Mouse (Mus musculus) limb, embryonic 13.5 days (tissue): ENCODE data around the gene Diras2. TPM values are rescaled to one million over a fixed set of nuclear protein-coding genes. Genes with fewer than 3 reads are reported as not detected.
"Not testable (repeated sequence)": the region's sequence is repeated elsewhere in the genome, so short reads cannot be mapped to it uniquely, and the experiment has no call there.

Experiments used
- ATAC-seq: fragments of 200-750 bp; cut with Nextera tagmentation; 2 replicates; pipeline ENCODE4 v1.8.0; 2017; ENCODE audit warnings: low read depth, moderate number of reproducible peaks, moderate TSS enrichment; ENCODE audit not compliant: low FRiP score
- H3K27ac ChIP-seq: fragments of 300-500 bp; sonication (generic); 2 replicates; pipeline ENCODE4 v1.5.1; 2015; ENCODE audit warnings: inconsistent platforms, mild to moderate bottlenecking, moderate library complexity
- H3K27me3 ChIP-seq: fragments of 300-500 bp; sonication (generic); 2 replicates; pipeline ENCODE4 v1.6.1; 2015; ENCODE audit warnings: mild to moderate bottlenecking, inconsistent platforms
- H3K36me3 ChIP-seq: fragments of 300-500 bp; sonication (generic); 2 replicates; pipeline ENCODE4 v1.6.1; 2015; ENCODE audit warnings: inconsistent platforms, mild to moderate bottlenecking, moderate library complexity
- H3K4me1 ChIP-seq: fragments of 300-500 bp; sonication (generic); 2 replicates; pipeline ENCODE4 v1.6.1; 2015; ENCODE audit warnings: inconsistent platforms
- H3K4me2 ChIP-seq: fragments of 300-500 bp; sonication (generic); replicated peaks from 2 replicates; pipeline ENCODE4 v1.6.1; 2015; ENCODE audit warnings: inconsistent platforms, mild to moderate bottlenecking, moderate library complexity
- H3K4me3 ChIP-seq: fragments of 300-500 bp; sonication (generic); 2 replicates; pipeline ENCODE4 v1.5.1; 2015; ENCODE audit warnings: moderate library complexity, mild to moderate bottlenecking, inconsistent platforms
- H3K9ac ChIP-seq: fragments of 300-500 bp; sonication (generic); 2 replicates; pipeline ENCODE4 v1.6.1; 2015; ENCODE audit warnings: mild to moderate bottlenecking, inconsistent platforms
- H3K9me3 ChIP-seq: fragments of 300-500 bp; sonication (generic); 2 replicates; pipeline ENCODE4 v1.6.1; 2016; ENCODE audit warnings: inconsistent platforms
- WGBS: fragments of 180-500 bp; shearing (Covaris S2); methylation state at CpG from one replicate; pipeline ENCODE4 v1.1.7; 2015; 5-methylcytosine and 5-hydroxymethylcytosine counted together
- polyA plus RNA-seq: library from polyadenylated mRNA; unstranded; fragments of >200 nt; fragmentation: Nextera tagmentation; extraction: Ambion mirVana; gene quantifications from 2 replicates; pipeline ENCODE4 v1.2.1, GENCODE M21; 2015

Diras2 gene
- polyA plus RNA-seq, 1 experiment from 2014 or later = 0.29 TPM

DNA sequence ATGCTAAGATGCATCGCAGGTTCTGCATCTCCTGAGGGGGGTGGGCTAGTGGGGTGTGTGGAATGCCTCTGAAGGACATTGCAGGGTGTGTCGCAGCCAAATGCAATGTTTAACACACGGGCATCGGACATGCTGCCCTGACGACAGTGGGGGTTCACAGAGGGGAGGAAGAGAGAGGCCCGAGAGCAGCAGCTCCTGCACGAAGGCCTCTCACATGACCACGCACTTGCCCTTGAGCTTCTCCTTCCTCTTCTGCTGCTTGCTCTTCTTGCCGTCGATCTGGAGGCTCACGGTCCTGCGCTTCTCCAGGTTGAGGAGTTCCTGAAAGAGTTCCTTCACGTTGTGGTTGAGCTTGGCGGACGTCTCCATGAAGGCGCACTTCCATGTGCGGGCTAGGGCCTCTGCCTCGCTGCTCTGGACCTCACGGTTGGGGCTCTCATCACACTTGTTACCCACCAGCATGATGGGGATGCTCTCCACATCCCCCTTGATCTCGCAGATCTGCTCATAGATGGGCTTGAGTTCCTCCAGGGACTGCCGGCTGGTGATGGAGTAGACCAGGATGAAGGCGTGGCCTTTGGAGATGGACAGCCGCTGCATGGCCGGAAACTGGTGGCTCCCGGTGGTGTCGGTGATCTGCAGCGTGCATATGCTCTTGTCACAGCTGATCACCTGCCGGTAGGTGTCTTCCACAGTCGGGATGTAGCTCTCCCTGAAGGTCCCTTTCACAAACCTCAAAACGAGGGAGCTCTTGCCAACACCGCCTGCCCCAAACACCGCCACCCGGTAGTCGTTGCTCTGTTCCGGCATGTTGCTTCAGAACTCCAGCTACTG lies 23.4 kb downstream of the Diras2 start:
- Histone ChIP-seq H3K27me3 (no peaks in the 10 kb centered on the region), H3K9ac (no peak overlapping the region), H3K9me3 (no peaks in the 10 kb centered on the region), H3K27ac (no peak overlapping the region), H3K4me1 (no peaks in the 10 kb centered on the region), H3K4me3 (no peak overlapping the region), H3K36me3 (no peaks in the 10 kb centered on the region), H3K4me2 (no peak overlapping the region)
- 93% methylated on average over 35 of the region's 35 CpGs for WGBS
- ATAC-seq = no peak

DNA sequence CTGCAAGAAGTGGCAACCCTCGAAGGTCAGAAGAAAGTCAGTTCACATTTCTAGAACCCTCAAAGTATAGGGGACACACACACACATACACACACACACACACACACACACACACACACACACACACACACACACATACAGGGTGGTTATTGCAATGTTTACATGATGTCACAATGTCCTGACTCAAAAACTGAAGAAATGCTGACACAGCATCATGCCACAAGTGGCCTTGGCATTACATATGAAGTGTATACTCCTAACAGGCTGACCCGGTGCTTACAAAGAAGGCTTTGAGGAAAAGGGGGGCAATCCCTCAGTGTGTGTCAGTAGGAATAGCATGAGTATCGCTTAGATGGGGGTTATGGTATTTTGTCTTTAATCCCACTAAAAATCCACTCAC lies 24.3 kb downstream of the Diras2 start:
- not testable (repeated sequence) for H3K4me2 ChIP-seq, H3K9ac ChIP-seq, H3K36me3 ChIP-seq, H3K9me3 ChIP-seq, ATAC-seq, H3K4me1 ChIP-seq, H3K27me3 ChIP-seq, H3K4me3 ChIP-seq, H3K27ac ChIP-seq
- 70% methylated on average over 3 of the region's 3 CpGs for WGBS

DNA sequence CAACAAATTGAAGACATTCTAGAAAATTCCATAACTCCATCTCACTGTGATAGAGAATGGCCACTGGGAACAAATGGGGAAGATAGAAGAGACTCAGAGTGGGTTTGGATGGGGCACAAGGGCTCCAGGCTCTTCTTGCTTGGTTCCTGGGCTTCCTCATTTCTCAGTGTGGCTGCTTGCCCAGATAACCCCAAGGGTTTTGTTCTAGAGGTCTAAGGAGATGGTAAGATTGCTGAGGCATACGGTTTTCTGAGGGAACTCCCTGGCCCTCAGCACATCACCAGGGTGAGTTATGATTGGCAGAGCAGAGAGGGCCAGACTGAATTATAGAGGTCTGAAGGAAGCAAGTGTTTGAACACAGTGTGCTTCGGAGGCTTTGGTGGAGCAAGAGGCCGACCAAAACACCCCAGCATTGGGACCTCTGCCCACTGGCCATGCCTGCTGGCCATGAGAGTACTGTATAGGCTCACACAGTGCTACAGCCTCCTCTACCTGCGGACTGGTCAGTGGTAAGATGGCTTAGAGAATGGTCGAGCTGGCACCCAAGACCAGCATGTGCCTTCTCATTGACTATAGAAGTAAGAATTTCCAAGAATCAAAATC lies 25.3 kb downstream of the Diras2 start:
- H3K9me3 ChIP-seq, H3K9ac ChIP-seq, ATAC-seq, H3K4me1 ChIP-seq, H3K4me2 ChIP-seq, H3K27ac ChIP-seq, H3K4me3 ChIP-seq, H3K27me3 ChIP-seq, H3K36me3 ChIP-seq: not testable (repeated sequence)
- 85% methylated on average over 5 of the region's 5 CpGs for WGBS

DNA sequence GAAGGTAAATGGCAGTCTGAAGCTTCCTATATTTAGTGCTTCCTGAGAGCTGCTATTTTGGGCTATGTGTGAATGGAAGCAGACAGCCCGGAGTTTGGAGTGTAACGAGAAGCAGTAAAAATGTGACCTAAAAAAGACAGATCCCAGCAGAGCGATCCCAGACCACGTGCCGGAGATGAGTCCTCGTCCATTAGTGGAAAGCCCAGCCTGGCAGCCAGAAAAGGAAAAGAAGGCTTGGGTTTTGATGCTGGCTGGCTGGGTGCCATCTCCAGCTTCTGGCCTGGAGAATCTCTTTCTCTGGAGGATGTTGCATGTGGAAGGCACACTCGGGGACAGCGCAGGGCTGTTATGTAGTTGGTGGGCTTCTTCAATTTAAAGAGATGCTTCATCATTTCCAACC lies 29.4 kb downstream of the Diras2 start:
- Histone ChIP-seq H3K36me3 (no peaks in the 10 kb centered on the region), H3K4me3 (no peak overlapping the region), H3K27me3 (no peaks in the 10 kb centered on the region), H3K4me2 (no peak overlapping the region), H3K27ac (no peak overlapping the region), H3K9me3 (no peaks in the 10 kb centered on the region), H3K9ac (no peak overlapping the region), H3K4me1 (no peaks in the 10 kb centered on the region)
- 57% methylated on average over 8 of the region's 8 CpGs for WGBS
- no peak for ATAC-seq

DNA sequence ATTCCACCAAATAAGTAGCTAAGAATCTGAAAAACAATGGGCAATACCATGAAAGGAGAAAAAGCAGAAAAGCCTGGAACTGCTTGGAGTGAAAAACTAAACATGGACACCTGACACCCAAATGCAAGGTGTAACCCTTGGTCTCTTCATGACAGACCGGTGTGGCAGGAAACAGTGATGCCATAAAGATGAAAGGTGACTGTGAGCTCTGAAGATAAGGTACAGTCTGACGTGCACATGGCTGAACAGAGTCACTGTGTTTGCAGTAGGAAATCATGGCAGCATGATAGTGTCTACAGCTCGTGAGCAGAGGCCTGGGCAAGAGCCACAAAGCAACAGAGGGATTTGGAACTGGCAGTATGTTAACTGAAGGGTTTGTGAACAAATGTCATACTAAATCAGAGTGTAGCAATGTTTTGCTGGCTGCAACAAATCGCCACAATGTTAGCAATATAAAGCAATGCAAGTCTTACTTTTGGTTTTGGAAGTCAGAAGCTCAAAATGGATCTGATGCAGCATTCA lies 34.0 kb downstream of the Diras2 start:
- Histone ChIP-seq H3K36me3 (no peaks in the 10 kb centered on the region), H3K4me2 (no peak overlapping the region), H3K27me3 (no peaks in the 10 kb centered on the region), H3K9me3 (no peaks in the 10 kb centered on the region), H3K27ac (no peak overlapping the region), H3K9ac (no peak overlapping the region), H3K4me3 (no peak overlapping the region), H3K4me1 (no peaks in the 10 kb centered on the region)
- ATAC-seq = no peak
- 60% methylated on average over 4 of the region's 4 CpGs for WGBS

DNA sequence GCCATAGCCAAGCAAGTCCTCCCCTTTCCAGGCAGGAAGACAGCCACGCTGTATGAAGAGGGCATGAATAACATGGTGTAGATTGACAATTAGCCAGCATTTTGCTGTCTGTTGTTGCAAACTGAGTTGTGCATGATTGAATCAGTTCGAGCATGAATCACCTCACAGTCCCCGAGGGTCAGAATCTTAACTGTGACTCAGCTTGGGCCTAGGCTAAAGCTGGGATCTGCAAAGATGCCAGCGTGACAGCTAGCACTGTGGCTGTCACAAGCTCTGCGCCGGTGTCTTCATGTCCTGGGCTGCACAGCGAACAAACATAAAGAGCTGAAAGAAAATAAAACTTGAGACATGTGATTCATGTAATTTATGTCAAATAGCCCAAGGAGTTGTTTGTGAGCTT lies 42.3 kb downstream of the Diras2 start:
- Histone ChIP-seq H3K27ac (no peak overlapping the region), H3K4me1 (no peaks in the 10 kb centered on the region), H3K36me3 (no peaks in the 10 kb centered on the region), H3K27me3 (no peaks in the 10 kb centered on the region), H3K9me3 (0 out of 2 replicates have a peak, but pooled peaks cover 9% of the 10 kb centered on the region), H3K4me3 (no peak overlapping the region), H3K4me2 (no peak overlapping the region), H3K9ac (no peak overlapping the region)
- ATAC-seq = no peak
- WGBS = 92% methylated on average over 7 of the region's 7 CpGs

DNA sequence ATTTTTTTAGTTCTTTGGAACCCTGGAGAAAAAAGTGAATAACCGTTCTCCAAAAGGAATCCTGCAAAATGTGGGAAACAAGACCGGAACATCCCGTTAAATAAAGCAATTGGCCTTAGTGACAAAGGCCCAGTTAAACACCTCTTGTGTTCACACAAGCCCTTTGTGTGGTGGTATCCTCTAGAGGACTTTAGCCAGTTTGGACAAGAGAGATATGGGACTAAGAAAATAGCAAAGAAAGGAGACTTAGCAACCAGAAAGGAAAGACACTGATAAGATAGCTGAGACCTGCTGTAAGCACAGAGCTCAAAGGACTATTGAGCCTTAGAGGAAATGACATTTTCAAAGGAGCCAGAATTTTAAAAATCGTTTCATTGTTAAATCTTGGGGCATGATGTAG lies 47.0 kb downstream of the Diras2 start:
- Histone ChIP-seq H3K27ac (no peak overlapping the region), H3K4me2 (no peak overlapping the region), H3K4me3 (no peak overlapping the region), H3K36me3 (no peaks in the 10 kb centered on the region), H3K9me3 (0 out of 2 replicates have a peak, but pooled peaks cover 4% of the 10 kb centered on the region), H3K9ac (no peak overlapping the region), H3K4me1 (no peaks in the 10 kb centered on the region), H3K27me3 (no peaks in the 10 kb centered on the region)
- 81% methylated on average over 4 of the region's 4 CpGs for WGBS
- no peak for ATAC-seq

DNA sequence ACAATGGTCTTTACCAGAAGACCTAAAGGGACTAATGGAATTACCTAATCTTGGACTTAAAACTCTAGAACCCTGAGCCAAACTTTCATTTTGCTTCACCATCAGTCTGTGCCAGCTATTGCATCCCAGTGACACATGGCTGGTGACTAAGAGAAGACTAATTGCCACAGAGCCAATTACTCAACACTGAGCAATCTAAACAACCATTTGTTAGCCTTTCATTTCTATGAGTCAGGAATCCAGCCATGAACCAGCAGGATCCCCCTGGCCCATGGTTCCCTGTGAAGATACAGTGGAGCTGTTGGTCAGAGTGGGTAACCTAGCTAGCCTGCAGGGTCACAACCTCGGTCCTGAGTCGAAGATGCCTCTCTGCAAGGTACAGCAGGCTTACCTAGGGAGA lies 49.3 kb downstream of the Diras2 start:
- H3K27ac ChIP-seq = no peak overlapping the region
- no peaks in the 10 kb centered on the region for H3K27me3 ChIP-seq
- no peak overlapping the region for H3K4me2 ChIP-seq
- H3K9me3 ChIP-seq = no peaks in the 10 kb centered on the region
- H3K4me1 ChIP-seq = no peaks in the 10 kb centered on the region
- WGBS = 80% methylated on average over 2 of the region's 2 CpGs
- H3K9ac ChIP-seq = no peak overlapping the region
- ATAC-seq = no peak
- no peaks in the 10 kb centered on the region for H3K36me3 ChIP-seq
- no peak overlapping the region for H3K4me3 ChIP-seq

DNA sequence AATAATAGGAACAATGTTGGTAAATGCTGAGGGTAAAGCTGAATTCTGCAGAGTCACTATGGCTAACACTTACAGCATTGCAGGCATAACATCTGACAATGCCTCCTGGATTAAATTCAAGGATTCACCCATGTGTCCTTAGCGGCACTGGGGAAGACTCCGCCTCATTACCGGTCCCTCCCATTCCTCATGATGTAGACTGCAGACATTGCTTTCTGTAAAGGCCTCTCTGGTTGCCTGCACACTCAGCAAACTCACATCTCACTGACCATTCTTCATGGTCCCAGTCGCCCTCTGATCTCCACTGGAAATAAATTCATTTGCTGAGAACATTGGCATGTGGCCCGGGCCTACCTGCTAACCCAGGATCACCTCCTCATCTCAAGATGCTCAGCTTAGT lies 51.9 kb downstream of the Diras2 start:
- no peak for ATAC-seq
- Histone ChIP-seq H3K4me3 (no peak overlapping the region), H3K27ac (no peak overlapping the region), H3K9ac (no peak overlapping the region), H3K4me2 (no peak overlapping the region), H3K4me1 (no peaks in the 10 kb centered on the region), H3K27me3 (no peaks in the 10 kb centered on the region), H3K36me3 (no peaks in the 10 kb centered on the region), H3K9me3 (no peaks in the 10 kb centered on the region)
- WGBS = 93% methylated on average over 5 of the region's 5 CpGs

DNA sequence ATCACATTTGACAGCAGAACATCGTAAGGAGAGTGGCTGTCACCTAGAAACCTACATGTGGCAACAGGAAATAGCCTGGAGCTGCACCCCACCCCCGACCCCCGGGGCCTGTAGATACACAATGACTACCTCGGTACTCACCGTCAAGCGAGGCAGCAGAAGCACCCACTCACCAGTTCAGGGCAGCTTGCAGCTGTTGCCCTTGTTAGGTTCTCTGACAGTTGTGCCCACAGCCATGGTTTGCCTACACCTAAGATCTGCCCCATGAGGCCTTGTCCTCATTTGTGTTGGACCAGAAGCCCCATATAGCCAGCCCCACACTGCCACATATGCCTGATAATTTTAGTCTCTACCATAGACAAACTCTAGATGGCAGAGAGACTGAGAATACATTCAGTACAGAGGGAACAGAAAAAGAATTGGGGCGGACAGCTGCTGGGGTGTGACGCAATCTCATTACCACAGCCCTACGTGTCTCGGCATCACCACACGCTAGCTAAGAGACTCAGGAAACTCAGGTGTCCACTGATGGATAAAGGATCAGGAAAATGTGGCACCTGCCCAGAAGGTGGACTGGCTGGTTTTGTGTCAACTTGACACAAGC lies 54.0 kb downstream of the Diras2 start:
- H3K9me3 ChIP-seq = no peaks in the 10 kb centered on the region
- no peak for ATAC-seq
- no peaks in the 10 kb centered on the region for H3K4me1 ChIP-seq
- H3K4me2 ChIP-seq = no peak overlapping the region
- no peak overlapping the region for H3K9ac ChIP-seq
- 90% methylated on average over 11 of the region's 11 CpGs for WGBS
- no peak overlapping the region for H3K4me3 ChIP-seq
- no peaks in the 10 kb centered on the region for H3K27me3 ChIP-seq
- no peak overlapping the region for H3K27ac ChIP-seq
- no peaks in the 10 kb centered on the region for H3K36me3 ChIP-seq

DNA sequence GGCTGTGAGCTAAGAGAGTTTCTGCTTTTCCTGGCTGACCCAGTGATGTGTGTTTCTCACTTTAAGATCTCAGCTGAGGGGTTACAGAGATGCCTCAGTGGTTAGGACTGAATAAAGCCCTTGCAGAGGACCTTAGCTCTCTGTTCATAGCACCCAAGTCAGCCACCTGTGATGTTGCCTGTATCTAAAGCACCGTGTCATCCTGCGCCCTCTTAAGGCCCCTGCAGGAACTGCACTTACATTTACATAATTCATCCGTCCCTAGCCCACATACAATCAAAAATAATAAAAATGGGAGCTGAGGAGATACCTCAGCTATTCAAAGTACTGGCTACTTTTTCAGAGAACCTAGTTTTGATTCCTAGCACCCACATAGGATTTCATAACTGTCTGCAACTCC lies 54.9 kb downstream of the Diras2 start:
- Histone ChIP-seq H3K4me2 (no peak overlapping the region), H3K4me3 (no peak overlapping the region), H3K4me1 (no peaks in the 10 kb centered on the region), H3K9ac (no peak overlapping the region), H3K27ac (no peak overlapping the region), H3K9me3 (no peaks in the 10 kb centered on the region), H3K36me3 (no peaks in the 10 kb centered on the region), H3K27me3 (no peaks in the 10 kb centered on the region)
- no peak for ATAC-seq
- WGBS = 56% methylated on average over 3 of the region's 3 CpGs

DNA sequence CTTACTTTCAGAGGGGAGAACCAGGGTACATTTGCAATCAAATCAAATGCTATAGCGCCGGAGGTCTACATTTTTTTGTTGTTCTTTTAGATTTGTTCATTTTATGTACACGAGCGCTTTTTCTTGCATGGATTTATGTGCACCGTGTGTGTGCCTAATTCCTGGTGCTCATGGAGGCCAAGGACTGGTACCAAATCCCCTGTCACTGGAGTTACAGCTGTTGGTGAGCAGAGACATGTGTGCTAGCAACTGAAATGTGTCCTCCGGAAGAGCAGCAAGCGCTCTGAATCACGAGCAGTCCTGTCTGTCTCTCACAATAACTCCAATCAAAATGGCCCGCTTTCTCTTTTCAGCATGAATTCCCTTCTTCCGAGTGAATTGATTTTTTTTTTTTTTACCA lies 55.8 kb downstream of the Diras2 start:
- ATAC-seq = no peak
- WGBS = 82% methylated on average over 10 of the region's 10 CpGs
- Histone ChIP-seq H3K27me3 (no peaks in the 10 kb centered on the region), H3K27ac (no peak overlapping the region), H3K4me2 (no peak overlapping the region), H3K9ac (no peak overlapping the region), H3K36me3 (no peaks in the 10 kb centered on the region), H3K9me3 (no peaks in the 10 kb centered on the region), H3K4me3 (no peak overlapping the region), H3K4me1 (no peaks in the 10 kb centered on the region)
